ENCODE assay signal across 10 mouse cellular contexts in the genomic region with DNA sequence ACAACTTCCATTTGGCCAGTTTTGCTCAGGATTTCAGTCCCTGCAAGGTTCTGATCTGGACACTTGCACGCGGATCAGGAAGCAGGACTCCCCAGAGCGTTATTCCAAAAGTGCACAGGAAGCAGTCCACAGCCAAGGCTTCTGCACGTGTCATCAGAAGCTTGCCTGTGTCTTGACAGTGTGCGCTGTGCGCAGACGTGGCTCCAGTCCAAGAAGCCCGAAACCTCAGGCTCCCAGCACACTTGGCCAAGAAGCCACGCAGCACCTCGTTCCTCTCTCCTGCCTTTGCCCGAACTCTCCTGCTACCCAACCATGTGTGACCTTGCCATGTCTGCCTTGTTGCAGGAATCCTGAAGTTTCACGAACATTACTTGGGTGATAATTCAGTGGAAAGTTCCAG.
DNase-seq lines count a peak whose midpoint lies in the region; ATAC-seq lines count a peak whose summit lies in the region.
"Had no signal": no experiment of that assay in that cellular context is flagged by ENCODE, and none has a peak within 500 bp of the region (broad histone marks: within the 10 kb centered on the region; RNA-seq: fewer than 3 reads in every experiment).

No protein-coding gene starts in this region.

- H3K9ac ChIP-seq in heart, embryonic 11.5 days (ENCODE audit: low read depth, low read length), result no peak overlapping the region
- H3K9ac ChIP-seq: embryonic facial prominence, embryonic 12.5 days had no signal

- peaks cover 10% of the 10 kb centered on the region for H3K4me1 ChIP-seq in heart, embryonic 11.5 days (ENCODE audit: control insufficient read depth, insufficient read depth, low read length)

- DNase-seq in heart, adult 11 months, result peak; percentile 99
- peak; percentile 83 for DNase-seq in adrenal gland, postnatal 14 days
- DNase-seq in gastrocnemius, postnatal 10 days, result peak; percentile 72
- peak; percentile 83 to 88 for DNase-seq in kidney, postnatal 25 days
- no peak for DNase-seq in thymus, postnatal 10 days (ENCODE audit: low spot score in 2 of 2)
- DNase-seq in layer of hippocampus, postnatal 25 days (ENCODE audit: extremely low spot score in 1 of 2, low spot score in 1 of 2), result no peak
- no peak for DNase-seq in layer of hippocampus, postnatal 14 days (ENCODE audit: low spot score in 2 of 2)

- H3K27ac ChIP-seq in heart, embryonic 11.5 days (ENCODE audit: low read depth, low read length), result no peak overlapping the region
- H3K27ac ChIP-seq: embryonic facial prominence, embryonic 12.5 days; midbrain, embryonic 10.5 days had no signal

- 72% methylated on average over 12 of the region's 12 CpGs for WGBS in heart, embryonic 11.5 days (ENCODE audit: insufficient replicate concordance)

- H3K36me3 ChIP-seq in heart, embryonic 11.5 days (ENCODE audit: control insufficient read depth, insufficient read depth, low read length), result no peaks in the 10 kb centered on the region; the same call in 1 of the 2 replicates

- H3K9me3 ChIP-seq in heart, embryonic 11.5 days (replicated peaks; ENCODE audit: control insufficient read depth, low read length), result no peaks in the 10 kb centered on the region
- H3K9me3 ChIP-seq: embryonic facial prominence, embryonic 12.5 days; midbrain, embryonic 10.5 days had no signal

- ATAC-seq in heart, embryonic 11.5 days (replicated peaks; ENCODE audit: insufficient number of reproducible peaks, low FRiP score, low TSS enrichment), result no peak

- peaks cover 5% of the 10 kb centered on the region; the same call in 1 of the 2 replicates for H3K27me3 ChIP-seq in heart, embryonic 11.5 days (ENCODE audit: control insufficient read depth, insufficient read depth, low read length)
- H3K27me3 ChIP-seq: embryonic facial prominence, embryonic 12.5 days had no signal

- H3K4me2 ChIP-seq in heart, embryonic 11.5 days, result no peak overlapping the region
- H3K4me2 ChIP-seq: embryonic facial prominence, embryonic 12.5 days had no signal

- no peak overlapping the region for H3K4me3 ChIP-seq in heart, embryonic 11.5 days (ENCODE audit: low read depth, low read length)
- H3K4me3 ChIP-seq: embryonic facial prominence, embryonic 12.5 days; midbrain, embryonic 10.5 days had no signal

Comparison
In these comparisons a context has a peak if more than half of its experiments do, and no peak if none do; other contexts are left out.
1. DNase-seq: peak in heart, adult 11 months (single experiment), adrenal gland, postnatal 14 days (single experiment), gastrocnemius, postnatal 10 days (single experiment) and kidney, postnatal 25 days (2 of 2); none in thymus, postnatal 10 days (0 of 2), layer of hippocampus, postnatal 25 days (0 of 2) and layer of hippocampus, postnatal 14 days (0 of 2).